Mouse (Mus musculus) heart, adult 11 months (tissue): ENCODE results near the gene Vps26b.

Source experiments
- DNase-seq: peaks from one replicate; pipeline ENCODE4 v3.0.0; 2022

The Vps26b gene

DNA sequence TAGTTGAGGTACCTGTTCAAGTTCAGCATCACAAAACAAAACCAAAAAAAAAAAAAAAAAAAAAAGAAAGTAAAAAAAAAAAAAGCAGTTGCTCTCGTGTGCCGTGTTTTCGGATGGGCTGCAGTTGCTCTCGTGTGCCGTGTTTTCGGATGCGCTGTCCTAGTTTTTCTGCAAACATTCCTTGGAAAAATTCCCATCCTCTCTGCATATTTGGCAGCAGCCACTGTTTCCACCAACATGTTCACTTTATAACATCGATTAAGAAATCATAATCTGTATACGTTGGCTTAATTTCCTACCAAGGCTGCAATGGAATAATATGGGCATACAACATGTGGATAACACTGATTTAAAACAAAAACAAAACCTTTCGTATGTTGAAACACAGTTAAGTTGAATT is 36.7 kb downstream of the Vps26b start:
- DNase-seq, result peak; percentile 24

DNA sequence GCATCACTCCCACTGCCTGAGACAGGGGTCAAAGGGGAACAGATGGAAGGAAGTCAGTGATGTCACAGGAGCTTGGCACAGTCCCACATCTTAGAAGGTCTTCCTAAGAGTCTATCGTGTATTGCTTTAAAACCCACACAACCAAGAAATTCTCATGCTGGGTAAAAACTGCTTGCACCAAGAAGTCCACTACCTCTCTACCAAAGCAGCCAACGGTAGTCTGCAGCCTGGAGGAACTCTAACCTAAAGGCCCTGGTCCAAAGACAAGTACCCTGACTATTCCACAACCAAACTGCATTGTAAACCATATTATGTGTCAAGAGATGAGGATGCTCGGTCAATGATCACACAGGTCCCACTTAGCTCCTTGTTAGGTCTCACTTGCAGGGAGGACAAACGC is 39.7 kb downstream of the Vps26b start:
- DNase-seq, result peak; percentile 83

- DNase-seq, result peak; percentile 65
Measured at GRCm38 (mm10) chr9:26985668-26986277, 44.1 kb downstream of the Vps26b start.

DNA sequence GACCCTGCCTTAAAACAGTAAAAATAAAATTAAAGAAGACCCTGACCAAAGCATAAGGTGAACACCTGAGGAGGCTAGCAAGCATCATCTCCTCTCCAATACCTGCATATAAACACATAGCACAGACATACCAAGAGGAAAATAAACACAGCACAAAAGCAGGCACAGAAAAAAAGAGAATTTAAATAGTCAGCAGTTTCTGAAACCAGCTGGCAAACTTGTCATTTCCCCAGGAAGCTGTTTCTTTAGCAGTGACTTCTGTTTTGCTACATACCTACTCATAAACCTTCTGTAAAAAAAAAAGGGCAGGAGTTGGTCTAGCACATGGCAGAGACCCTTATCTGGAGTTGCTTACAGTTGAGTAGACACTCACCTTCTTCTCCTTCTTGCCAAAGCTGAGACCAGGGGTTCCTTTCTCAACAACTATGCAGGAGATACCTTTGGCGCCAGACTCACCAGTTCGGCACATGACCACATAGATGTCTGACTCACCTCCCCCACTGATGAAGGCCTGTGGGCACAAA is 44.7 kb downstream of the Vps26b start:
- peak; percentile 74 for DNase-seq

DNA sequence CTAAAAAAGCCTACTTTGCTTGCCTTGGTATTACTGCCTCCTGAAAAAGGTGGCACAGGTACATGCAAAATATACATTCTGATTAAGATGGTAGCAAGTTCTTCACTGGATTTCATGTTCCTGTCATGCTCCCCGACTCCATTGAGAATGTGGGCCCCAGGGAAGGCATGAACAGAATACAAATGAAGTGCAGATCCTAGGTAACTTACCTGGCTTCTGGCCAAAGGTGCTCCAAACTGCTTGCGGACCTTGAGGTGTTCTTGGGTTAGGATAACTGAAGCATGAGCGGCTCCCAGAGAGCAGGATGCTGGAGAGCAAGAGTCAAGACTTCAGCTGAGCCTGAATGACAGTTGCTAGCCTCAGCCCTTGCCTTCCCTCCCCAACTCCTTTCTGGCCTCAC is 51.1 kb downstream of the Vps26b start:
- no peak for DNase-seq

- DNase-seq, result no peak
Measured at GRCm38 (mm10) chr9:26977754-26978153, 52.1 kb downstream of the Vps26b start.
